Mouse (Mus musculus): Measurements from ENCODE around the gene Ttc7b.

Ttc7b gene

GRCm38 (mm10) chr12:100264941-100265340 is 255.7 kb downstream of the Ttc7b start:
- DNase-seq: no peak

GRCm38 (mm10) chr12:100262846-100263245 is 257.8 kb downstream of the Ttc7b start:
- no peak for DNase-seq

DNA sequence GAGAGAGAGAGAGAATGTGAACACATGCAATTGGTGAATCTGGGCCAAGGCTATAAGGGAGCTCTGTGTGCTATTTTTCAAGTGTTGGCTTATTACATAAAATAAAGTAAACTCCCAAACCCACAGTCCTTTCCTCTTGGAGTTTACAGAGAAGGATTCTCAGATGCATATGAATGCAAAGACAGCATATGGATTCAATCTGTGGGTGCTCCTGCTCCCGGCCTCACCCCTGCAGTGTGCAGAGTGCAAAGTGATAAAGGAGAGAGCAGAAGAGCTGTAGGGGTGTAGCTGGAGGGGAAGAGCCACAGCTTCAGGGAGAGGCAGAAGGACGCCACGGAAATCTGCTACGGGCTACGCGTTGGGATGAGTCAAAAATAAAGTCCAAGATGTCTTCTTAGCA is 258.9 kb downstream of the Ttc7b start:
- DNase-seq: no peak

GRCm38 (mm10) chr12:100260151-100260550 is 260.5 kb downstream of the Ttc7b start:
- no peak for DNase-seq

- DNase-seq: no peak
Measured at GRCm38 (mm10) chr12:100257779-100258178, 262.8 kb downstream of the Ttc7b start.

DNA sequence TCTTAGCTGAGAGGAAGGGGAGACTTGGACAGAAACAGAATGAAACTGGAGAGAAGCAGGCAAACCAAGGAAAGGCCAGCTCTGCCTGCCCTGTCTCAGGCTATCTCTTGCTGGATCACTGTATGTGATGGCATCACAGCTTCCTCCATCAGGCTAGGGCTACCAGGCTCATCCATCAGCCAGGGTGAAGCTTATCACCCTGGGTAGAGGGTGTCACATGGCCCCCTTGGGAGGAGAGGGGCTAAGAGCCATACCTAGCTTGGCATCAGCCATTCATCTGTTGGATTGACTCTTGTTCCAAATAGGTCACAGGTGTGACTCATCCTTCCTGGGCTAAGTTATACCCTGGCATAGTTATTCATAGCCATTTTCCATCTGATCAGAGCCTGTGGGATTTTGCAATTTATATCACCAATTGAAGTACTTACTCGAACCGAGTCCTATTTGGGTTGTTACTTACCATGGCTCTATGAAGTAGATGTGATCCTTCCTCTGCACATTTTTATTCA is 265.1 kb downstream of the Ttc7b start:
- no peak for DNase-seq

DNA sequence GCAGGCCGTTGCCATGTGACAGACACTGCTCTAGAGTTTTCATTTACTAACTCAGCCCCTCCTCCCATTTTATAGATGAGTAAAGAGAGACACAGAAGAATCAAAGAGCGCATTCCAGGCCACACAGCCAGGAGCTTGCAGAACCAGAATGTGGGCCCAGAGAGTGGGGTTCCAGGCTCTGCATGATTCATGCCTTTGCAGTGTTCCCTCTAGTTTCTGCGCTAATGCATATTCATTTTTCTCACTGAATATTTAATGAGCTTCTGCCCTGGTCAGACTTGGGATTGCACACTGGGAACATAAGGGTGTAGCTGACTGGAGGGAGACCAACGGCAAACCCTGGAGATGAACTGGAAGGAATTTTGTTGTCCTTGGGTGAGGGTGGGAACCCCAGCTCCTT is 266.2 kb downstream of the Ttc7b start:
- no peak for DNase-seq

Measured in lung, postnatal 4 days (tissue).